Mouse (Mus musculus) erythroblast, adult 5-6 weeks (primary cell): ENCODE data around the gene Fndc5. TPM values are rescaled to one million over a fixed set of nuclear protein-coding genes. Genes with fewer than 3 reads are reported as not detected.

Experiments used
- total RNA-seq, 2 experiments: library from RNA; stranded (forward) in 1 of 2; stranded (reverse) in 1 of 2; fragments of 150-400 nt in 1 of 2; fragments of 200-764, 138-1000 nt in 1 of 2; gene quantifications; 2 replicates each; pipeline versions ENCODE4 v1.2.3 to v1.2.4; 2015 to 2017; ENCODE audit warnings: low replicate concordance in 2 of 2

Gene Fndc5
- total RNA-seq, 2 experiments from 2014 or later, result not detected

Other genes with a start within 250 kb of the Fndc5 start
- gene Azin2, start 174.6 kb upstream of the Fndc5 start, total RNA-seq (2015; ENCODE audit: low replicate concordance), result not detected in 2 replicates
- gene Azin2, start 174.6 kb upstream of the Fndc5 start, total RNA-seq (2017; ENCODE audit: low replicate concordance), result 0.85 TPM in 1 of 2 replicates, not detected in the other
- 15.4 and 25.7 TPM in 2 replicates for gene Ak2, start 145.0 kb upstream of the Fndc5 start, total RNA-seq (2015; ENCODE audit: low replicate concordance)
- 28.7 and 31.4 TPM in 2 replicates for gene Ak2, start 145.0 kb upstream of the Fndc5 start, total RNA-seq (2017; ENCODE audit: low replicate concordance)
- 9.6 and 12.5 TPM in 2 replicates for gene Rnf19b, start 78.7 kb upstream of the Fndc5 start, total RNA-seq (2015; ENCODE audit: low replicate concordance)
- gene Rnf19b, start 78.7 kb upstream of the Fndc5 start, total RNA-seq (2017; ENCODE audit: low replicate concordance), result 19.2 and 30.5 TPM in 2 replicates
- gene Tmem54, start 31.5 kb upstream of the Fndc5 start, total RNA-seq (2015; ENCODE audit: low replicate concordance), result not detected in 2 replicates
- not detected in 2 replicates for gene Tmem54, start 31.5 kb upstream of the Fndc5 start, total RNA-seq (2017; ENCODE audit: low replicate concordance)
- not detected in 2 replicates for gene Hpca, start 15.0 kb upstream of the Fndc5 start, total RNA-seq (2015; ENCODE audit: low replicate concordance)
- not detected in 2 replicates for gene Hpca, start 15.0 kb upstream of the Fndc5 start, total RNA-seq (2017; ENCODE audit: low replicate concordance)
- gene S100pbp, start 52.7 kb downstream of the Fndc5 start, total RNA-seq (2015; ENCODE audit: low replicate concordance), result 12.7 and 13.6 TPM in 2 replicates
- 7.5 and 8.7 TPM in 2 replicates for gene S100pbp, start 52.7 kb downstream of the Fndc5 start, total RNA-seq (2017; ENCODE audit: low replicate concordance)
- 4.2 and 11.3 TPM in 2 replicates for gene Yars, start 52.8 kb downstream of the Fndc5 start, total RNA-seq (2015; ENCODE audit: low replicate concordance)
- 10.7 and 34.0 TPM in 2 replicates for gene Yars, start 52.8 kb downstream of the Fndc5 start, total RNA-seq (2017; ENCODE audit: low replicate concordance)
- gene C77080, start 124.4 kb downstream of the Fndc5 start, total RNA-seq (2015; ENCODE audit: low replicate concordance), result not detected in 2 replicates
- gene C77080, start 124.4 kb downstream of the Fndc5 start, total RNA-seq (2017; ENCODE audit: low replicate concordance), result not detected in 2 replicates
- not detected in 2 replicates for gene Sync, start 150.6 kb downstream of the Fndc5 start, total RNA-seq (2015; ENCODE audit: low replicate concordance)
- 0.56 TPM in 1 of 2 replicates, not detected in the other for gene Sync, start 150.6 kb downstream of the Fndc5 start, total RNA-seq (2017; ENCODE audit: low replicate concordance)
- gene Rbbp4, start 198.4 kb downstream of the Fndc5 start, total RNA-seq (2015; ENCODE audit: low replicate concordance), result 60.2 and 64.6 TPM in 2 replicates
- 61.6 and 122 TPM in 2 replicates for gene Rbbp4, start 198.4 kb downstream of the Fndc5 start, total RNA-seq (2017; ENCODE audit: low replicate concordance)
- 6.9 and 14.8 TPM in 2 replicates for gene Zbtb8os, start 198.7 kb downstream of the Fndc5 start, total RNA-seq (2015; ENCODE audit: low replicate concordance)
- gene Zbtb8os, start 198.7 kb downstream of the Fndc5 start, total RNA-seq (2017; ENCODE audit: low replicate concordance), result 4.9 and 19.1 TPM in 2 replicates
- gene Zbtb8a, start 241.1 kb downstream of the Fndc5 start, total RNA-seq (2015; ENCODE audit: low replicate concordance), result 2.3 TPM in 1 of 2 replicates, not detected in the other
- gene Zbtb8a, start 241.1 kb downstream of the Fndc5 start, total RNA-seq (2017; ENCODE audit: low replicate concordance), result 1.5 and 1.7 TPM in 2 replicates